Mouse (Mus musculus) limb, embryonic 14.5 days (tissue): ENCODE data around the gene Fam117a. TPM values are rescaled to one million over a fixed set of nuclear protein-coding genes. Genes with fewer than 3 reads are reported as not detected.
A peak's percentile ranks its signal among the peaks of the same experiment; 100 is the strongest.

Source experiments
- ATAC-seq: fragments of 200-750 bp; cut with Nextera tagmentation; 2 replicates; pipeline ENCODE4 v1.8.0; 2017; ENCODE audit warnings: low read depth, moderate number of reproducible peaks, moderate TSS enrichment; ENCODE audit not compliant: low FRiP score
- DNase-seq: peaks from one replicate; pipeline ENCODE4 v3.0.0-alpha.2; 2015; ENCODE audit warnings: low spot score
- H3K27ac ChIP-seq: fragments of 300-500 bp; sonication (generic); replicated peaks from 2 replicates; pipeline ENCODE4 v1.5.1; 2014; ENCODE audit warnings: low read depth, mild to moderate bottlenecking, low read length, moderate library complexity, mixed read lengths
- H3K27me3 ChIP-seq: fragments of 300-500 bp; sonication (generic); 2 replicates; pipeline ENCODE4 v1.6.1; 2014; ENCODE audit warnings: low read length, mixed read lengths; ENCODE audit not compliant: control insufficient read depth, insufficient read depth
- H3K36me3 ChIP-seq: fragments of 300-500 bp; sonication (generic); 2 replicates; pipeline ENCODE4 v1.6.1; 2014; ENCODE audit warnings: mild to moderate bottlenecking, low read length, moderate library complexity, mixed read lengths; ENCODE audit not compliant: control insufficient read depth, insufficient read depth
- H3K4me1 ChIP-seq: fragments of 300-500 bp; sonication (generic); 2 replicates; pipeline ENCODE4 v1.6.1; 2014; ENCODE audit warnings: antibody characterized with exemption, low read length, mixed read lengths; ENCODE audit not compliant: control insufficient read depth, insufficient read depth
- H3K4me2 ChIP-seq: fragments of 300-500 bp; sonication (generic); replicated peaks from 2 replicates; pipeline ENCODE4 v1.6.1; 2014; ENCODE audit warnings: low read depth, mild to moderate bottlenecking, low read length, moderate library complexity; ENCODE audit not compliant: severe bottlenecking
- H3K4me3 ChIP-seq: fragments of 300-500 bp; sonication (generic); replicated peaks from 2 replicates; pipeline ENCODE4 v1.5.1; 2014; ENCODE audit warnings: low read length
- H3K9ac ChIP-seq: fragments of 300-500 bp; sonication (generic); 2 replicates; pipeline ENCODE4 v1.6.1; 2014; ENCODE audit warnings: mild to moderate bottlenecking, low read depth, low read length, moderate library complexity; ENCODE audit not compliant: severe bottlenecking
- H3K9me3 ChIP-seq: fragments of 300-500 bp; sonication (generic); 2 replicates; pipeline ENCODE4 v1.6.1; 2016; ENCODE audit warnings: low read length; ENCODE audit not compliant: control insufficient read depth
- POLR2A ChIP-seq: fragments of 200-500 bp; IDR thresholded peaks from 2 replicates; pipeline ENCODE4 v1.8.0; 2012; ENCODE audit warnings: inconsistent platforms, mild to moderate bottlenecking, moderate library complexity, borderline replicate concordance; ENCODE audit not compliant: insufficient read depth, insufficient read length; ENCODE audit errors: extremely low read depth
- WGBS: fragments of 180-500 bp; shearing (Covaris S2); extraction: QIAGEN DNeasy Blood & Tissue Kit; methylation state at CpG from one replicate; pipeline ENCODE4 v1.1.7; 2014; 5-methylcytosine and 5-hydroxymethylcytosine counted together
- polyA plus RNA-seq, 2 experiments: library from polyadenylated mRNA; depleted of rRNA in 1 of 2; stranded (reverse) in 1 of 2; unstranded in 1 of 2; fragments of >200 nt; fragmentation: Nextera tagmentation in 1 of 2; extraction: Ambion mirVana in 1 of 2; gene quantifications; 2 replicates each; pipeline versions ENCODE4 v1.2.1 to v1.2.3; 2012 to 2014

Gene Fam117a
- polyA plus RNA-seq, 2 experiments = 19.3 to 48.3 TPM

- DNase-seq (no peak), ATAC-seq (no peak)
- WGBS = 84% methylated on average over 10 of the region's 10 CpGs
- H3K9ac ChIP-seq = no peak overlapping the region
- TF ChIP-seq POLR2A = no peak
- no peak overlapping the region for H3K4me2 ChIP-seq
- H3K27me3 ChIP-seq = no peaks in the 10 kb centered on the region
- H3K36me3 ChIP-seq = no peaks in the 10 kb centered on the region
- H3K9me3 ChIP-seq = no peaks in the 10 kb centered on the region
- H3K4me3 ChIP-seq = no peak overlapping the region
- H3K27ac ChIP-seq = no peak overlapping the region
- no peaks in the 10 kb centered on the region for H3K4me1 ChIP-seq
Observed at GRCm38 (mm10) chr11:95409450-95410112, 72.8 kb downstream of the Fam117a start.

- Histone ChIP-seq H3K4me3 (no peak overlapping the region), H3K4me1 (peaks cover 13% of the 10 kb centered on the region), H3K27me3 (no peaks in the 10 kb centered on the region), H3K27ac (no peak overlapping the region), H3K9ac (no peak overlapping the region), H3K36me3 (no peaks in the 10 kb centered on the region), H3K4me2 (no peak overlapping the region), H3K9me3 (no peaks in the 10 kb centered on the region)
- no peak for DNase-seq
- ATAC-seq = no peak
- no peak for TF ChIP-seq POLR2A
- 49% methylated on average over 6 of the region's 6 CpGs for WGBS
Observed at GRCm38 (mm10) chr11:95411453-95412013, 74.7 kb downstream of the Fam117a start.

- Histone ChIP-seq H3K4me3 (no peak overlapping the region), H3K27ac (no peak overlapping the region), H3K27me3 (no peaks in the 10 kb centered on the region), H3K4me2 (no peak overlapping the region), H3K9ac (no peak overlapping the region), H3K4me1 (peaks cover 13% of the 10 kb centered on the region), H3K9me3 (no peaks in the 10 kb centered on the region), H3K36me3 (no peaks in the 10 kb centered on the region)
- DNase-seq (no peak), ATAC-seq (no peak)
- TF ChIP-seq POLR2A = no peak
- WGBS = 84% methylated on average over 3 of the region's 3 CpGs
Observed at GRCm38 (mm10) chr11:95412615-95413014, 75.8 kb downstream of the Fam117a start.

GRCm38 (mm10) chr11:95413641-95414535 is 77.1 kb downstream of the Fam117a start, which contains the start of gene Spop:
TSS of gene Spop (plus strand) at chr11:95414080.
- 4% methylated on average over 51 of the region's 58 CpGs for WGBS
- Histone ChIP-seq H3K27ac (peak within 1 kb of the TSS; percentile 93), H3K27me3 (no peaks in the 10 kb centered on the region), H3K9me3 (no peaks in the 10 kb centered on the region), H3K9ac (peak within 1 kb of the TSS; percentile 59), H3K4me3 (peak within 1 kb of the TSS; percentile 59), H3K4me1 (peaks cover 13% of the 10 kb centered on the region), H3K4me2 (peak within 1 kb of the TSS; percentile 58), H3K36me3 (no peaks in the 10 kb centered on the region)
- DNase-seq (peak; percentile 91), ATAC-seq (peak; percentile 86)
- no peak for TF ChIP-seq POLR2A

GRCm38 (mm10) chr11:95414536-95415161 is 77.8 kb downstream of the Fam117a start:
- peaks cover 6% of the 10 kb centered on the region; the same call in 1 of the 2 replicates for H3K36me3 ChIP-seq

More at GRCm38 (mm10) chr11:95414536-95415161, 77.8 kb downstream of the Fam117a start:
- peaks cover 13% of the 10 kb centered on the region for H3K4me1 ChIP-seq
- H3K9me3 ChIP-seq = no peaks in the 10 kb centered on the region
- ATAC-seq = peak; percentile 90
- H3K4me3 ChIP-seq = peak overlapping the region; percentile 59
- peak overlapping the region; percentile 93 for H3K27ac ChIP-seq
- TF ChIP-seq POLR2A = no peak; the same call in 1 of the 2 replicates
- H3K4me2 ChIP-seq = peak overlapping the region; percentile 58
- 1% methylated on average over 28 of the region's 28 CpGs for WGBS
- DNase-seq = peak; percentile 95
- H3K9ac ChIP-seq = peak overlapping the region; percentile 59
- H3K27me3 ChIP-seq = no peaks in the 10 kb centered on the region
